Mouse (Mus musculus): Measurements from ENCODE around the gene Prn. TPM values are rescaled to one million over a fixed set of nuclear protein-coding genes. Genes with fewer than 3 reads are reported as not detected.

Prn gene
- total RNA-seq, 2 experiments from 2014 or later, result 2.9 TPM; not detected in 1

GRCm38 (mm10) chr2:131949767-131950597 is 40.2 kb downstream of the Prn start:
- peak; percentile 73 for DNase-seq

GRCm38 (mm10) chr2:131950598-131951095 is 40.9 kb downstream of the Prn start, which contains the start of gene Prnd:
Gene Prnd, plus strand, starts transcription at chr2:131950861.
- DNase-seq, result peak; percentile 47

- DNase-seq, result peak; percentile 36
Measured at GRCm38 (mm10) chr2:131952456-131952855, 42.7 kb downstream of the Prn start.

- peak; percentile 31 for DNase-seq
Measured at GRCm38 (mm10) chr2:131952961-131953538, 43.3 kb downstream of the Prn start.

GRCm38 (mm10) chr2:131953711-131954110 is 44.0 kb downstream of the Prn start:
- DNase-seq, result no peak

GRCm38 (mm10) chr2:131954835-131955234 is 45.1 kb downstream of the Prn start:
- DNase-seq, result peak; percentile 53

GRCm38 (mm10) chr2:131955264-131955663 is 45.5 kb downstream of the Prn start:
- DNase-seq, result peak; percentile 44

- no peak for DNase-seq
Measured at GRCm38 (mm10) chr2:131956336-131957256, 46.8 kb downstream of the Prn start.

GRCm38 (mm10) chr2:131957731-131958222 is 48.0 kb downstream of the Prn start:
- DNase-seq, result peak; percentile 49

GRCm38 (mm10) chr2:131961671-131962070 is 51.9 kb downstream of the Prn start:
- DNase-seq, result no peak

- no peak for DNase-seq
Measured at GRCm38 (mm10) chr2:131970597-131970996, 60.8 kb downstream of the Prn start.

- no peak for DNase-seq
Measured at GRCm38 (mm10) chr2:131971098-131971497, 61.3 kb downstream of the Prn start.

- no peak for DNase-seq
Measured at GRCm38 (mm10) chr2:131976663-131977062, 66.9 kb downstream of the Prn start.

GRCm38 (mm10) chr2:131980866-131981265 is 71.1 kb downstream of the Prn start:
- DNase-seq, result peak; percentile 72

GRCm38 (mm10) chr2:131982546-131983196 is 72.9 kb downstream of the Prn start:
- peak; percentile 76 for DNase-seq

GRCm38 (mm10) chr2:131987950-131988349 is 78.2 kb downstream of the Prn start:
- no peak for DNase-seq

- DNase-seq, result no peak
Measured at GRCm38 (mm10) chr2:131988550-131988949, 78.8 kb downstream of the Prn start.

- no peak for DNase-seq
Measured at GRCm38 (mm10) chr2:131992487-131992886, 82.7 kb downstream of the Prn start.

- DNase-seq, result no peak
Measured at GRCm38 (mm10) chr2:131993151-131993550, 83.4 kb downstream of the Prn start.

- no peak for DNase-seq
Measured at GRCm38 (mm10) chr2:131993563-131994088, 83.9 kb downstream of the Prn start.

GRCm38 (mm10) chr2:131994971-131995370 is 85.2 kb downstream of the Prn start:
- DNase-seq, result no peak

GRCm38 (mm10) chr2:131995742-131996141 is 86.0 kb downstream of the Prn start:
- DNase-seq, result no peak

Measured in heart, postnatal 4 days (tissue).